Mouse (Mus musculus) hindbrain, embryonic 12.5 days (tissue): ENCODE results near the gene Pgm5. TPM values are rescaled to one million over a fixed set of nuclear protein-coding genes. Genes with fewer than 3 reads are reported as not detected.

Source experiments
- ATAC-seq: fragments of 200-750 bp; cut with Nextera tagmentation; 2 replicates; pipeline ENCODE4 v1.8.0; 2017; ENCODE audit warnings: moderate TSS enrichment; ENCODE audit not compliant: low FRiP score
- H3K27ac ChIP-seq: fragments of 300-500 bp; sonication (generic); 2 replicates; pipeline ENCODE4 v1.5.1; 2016; ENCODE audit warnings: mild to moderate bottlenecking
- H3K27me3 ChIP-seq: fragments of 300-500 bp; sonication (generic); 2 replicates; pipeline ENCODE4 v1.6.1; 2016; ENCODE audit warnings: mild to moderate bottlenecking
- H3K36me3 ChIP-seq: fragments of 300-500 bp; sonication (generic); 2 replicates; pipeline ENCODE4 v1.6.1; 2016; ENCODE audit warnings: mild to moderate bottlenecking
- H3K4me1 ChIP-seq: fragments of 300-500 bp; sonication (generic); 2 replicates; pipeline ENCODE4 v1.6.1; 2016
- H3K4me2 ChIP-seq: fragments of 300-500 bp; sonication (generic); replicated peaks from 2 replicates; pipeline ENCODE4 v1.6.1; 2016; ENCODE audit warnings: mild to moderate bottlenecking
- H3K4me3 ChIP-seq: fragments of 300-500 bp; sonication (generic); 2 replicates; pipeline ENCODE4 v1.5.1; 2016; ENCODE audit warnings: mild to moderate bottlenecking
- H3K9ac ChIP-seq: fragments of 300-500 bp; sonication (generic); 2 replicates; pipeline ENCODE4 v1.6.1; 2016; ENCODE audit warnings: mild to moderate bottlenecking, moderate library complexity
- H3K9me3 ChIP-seq: fragments of 300-500 bp; sonication (generic); replicated peaks from 2 replicates; pipeline ENCODE4 v1.6.1; 2016; ENCODE audit warnings: mild to moderate bottlenecking
- WGBS: fragments of 180-500 bp; shearing (Covaris S2); methylation state at CpG from one replicate; pipeline ENCODE4 v1.1.7; 2016; 5-methylcytosine and 5-hydroxymethylcytosine counted together
- polyA plus RNA-seq: library from polyadenylated mRNA; unstranded; fragments of >200 nt; fragmentation: Nextera tagmentation; extraction: Ambion mirVana; gene quantifications from 2 replicates; pipeline ENCODE4 v1.2.1, GENCODE M21; 2016

Pgm5 gene
- polyA plus RNA-seq, 1 experiment from 2014 or later = 1.6 TPM

- H3K27me3 ChIP-seq = no peaks in the 10 kb centered on the region
- WGBS = 96% methylated on average over 2 of the region's 2 CpGs
- no peaks in the 10 kb centered on the region for H3K4me1 ChIP-seq
- H3K9ac ChIP-seq = no peak overlapping the region
- ATAC-seq = no peak
- no peak overlapping the region for H3K4me3 ChIP-seq
- H3K4me2 ChIP-seq = no peak overlapping the region
- H3K36me3 ChIP-seq = no peaks in the 10 kb centered on the region
- no peaks in the 10 kb centered on the region for H3K9me3 ChIP-seq
- no peak overlapping the region for H3K27ac ChIP-seq
Measured at GRCm38 (mm10) chr19:24662346-24662745, 199.3 kb downstream of the Pgm5 start.

DNA sequence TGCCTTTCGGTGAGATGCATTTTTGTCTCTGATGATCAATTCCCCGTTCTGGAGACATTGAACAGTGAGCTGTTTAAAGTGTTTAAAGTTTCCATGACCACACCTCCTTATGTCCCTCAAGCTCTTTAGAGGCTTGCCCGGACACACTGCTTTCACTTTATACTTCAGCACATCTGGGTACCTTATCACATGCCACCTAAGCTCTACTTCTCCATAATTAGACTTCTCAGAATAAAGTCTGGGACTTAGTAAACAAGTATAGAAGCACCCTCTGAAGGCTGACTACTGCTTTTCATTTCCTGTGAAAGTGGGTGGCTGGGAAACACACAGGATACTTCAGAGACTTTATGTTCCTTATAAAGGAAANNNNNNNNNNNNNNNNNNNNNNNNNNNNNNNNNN lies 204.7 kb downstream of the Pgm5 start:
- no peaks in the 10 kb centered on the region for H3K27me3 ChIP-seq
- no peak overlapping the region for H3K9ac ChIP-seq
- no peak overlapping the region for H3K4me3 ChIP-seq
- no peak for ATAC-seq
- no peaks in the 10 kb centered on the region for H3K4me1 ChIP-seq
- WGBS = 83% methylated on average over 3 of the region's 3 CpGs
- no peak overlapping the region for H3K4me2 ChIP-seq
- no peak overlapping the region for H3K27ac ChIP-seq
- H3K9me3 ChIP-seq = no peaks in the 10 kb centered on the region
- no peaks in the 10 kb centered on the region for H3K36me3 ChIP-seq

DNA sequence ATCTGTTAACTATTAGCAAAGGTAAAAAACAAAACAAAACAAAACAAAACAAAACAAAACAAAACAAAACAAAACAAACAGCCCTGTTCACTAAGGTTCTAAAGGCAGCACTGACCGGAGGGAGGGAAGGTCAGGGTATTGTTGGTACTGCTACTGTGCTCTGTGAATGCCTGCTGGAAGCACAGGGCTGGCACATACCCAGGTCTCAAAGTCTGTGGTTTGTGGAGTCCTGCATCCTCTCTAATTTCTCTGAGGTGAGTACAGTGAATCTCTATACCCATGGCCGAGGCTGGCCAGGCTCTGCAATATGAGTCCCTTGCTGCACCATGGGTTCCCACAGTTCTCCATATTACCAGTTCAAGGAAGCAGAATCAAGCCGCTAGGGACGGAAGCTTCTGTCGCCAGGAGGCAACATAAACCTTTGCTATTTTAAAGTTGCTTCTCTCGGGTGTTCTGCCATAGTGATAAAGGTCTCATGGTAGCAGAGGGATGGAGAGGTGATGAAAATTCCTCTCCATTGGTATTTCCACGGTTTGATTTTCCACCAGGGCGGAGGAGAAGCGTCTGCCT lies 208.3 kb downstream of the Pgm5 start:
- Histone ChIP-seq H3K36me3 (no peaks in the 10 kb centered on the region), H3K4me3 (no peak overlapping the region), H3K4me2 (no peak overlapping the region), H3K27me3 (no peaks in the 10 kb centered on the region), H3K27ac (no peak overlapping the region), H3K4me1 (0 out of 2 replicates have a peak, but pooled peaks cover 3% of the 10 kb centered on the region), H3K9me3 (no peaks in the 10 kb centered on the region), H3K9ac (no peak overlapping the region)
- WGBS = 74% methylated on average over 9 of the region's 9 CpGs
- no peak for ATAC-seq

DNA sequence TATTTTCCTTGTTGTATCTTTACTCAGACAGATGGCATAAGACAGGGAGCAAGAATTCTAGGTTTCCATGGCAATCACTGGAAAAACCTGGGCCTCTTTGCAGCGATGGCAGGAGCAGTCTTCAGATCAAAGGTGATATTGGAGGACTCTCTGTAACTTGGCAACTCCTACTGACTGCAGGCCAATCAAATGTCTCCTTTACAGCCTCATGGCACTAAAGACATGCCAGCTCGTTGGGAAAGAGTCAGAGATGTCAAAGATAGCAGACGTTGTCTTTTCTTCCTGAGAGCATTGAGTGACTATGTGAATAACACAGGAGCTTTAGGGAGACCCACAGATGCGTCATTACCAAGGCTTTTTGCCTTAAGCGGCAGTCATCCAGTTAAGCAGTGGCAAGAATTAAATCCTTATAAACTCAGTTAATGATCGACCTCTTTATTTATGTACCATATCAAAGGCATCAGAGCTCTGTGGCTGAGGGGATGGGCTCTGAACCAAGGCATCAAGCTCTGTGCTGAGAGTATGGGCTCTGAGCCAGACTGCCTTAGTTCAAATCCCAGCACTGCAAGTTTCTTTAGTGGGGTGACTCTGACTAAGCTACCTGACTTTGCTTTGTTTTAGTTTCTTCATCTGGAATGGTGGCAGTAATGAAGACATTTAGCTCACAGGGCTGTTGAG lies 209.2 kb downstream of the Pgm5 start:
- Histone ChIP-seq H3K9me3 (no peaks in the 10 kb centered on the region), H3K4me3 (no peak overlapping the region), H3K9ac (no peak overlapping the region), H3K4me1 (0 out of 2 replicates have a peak, but pooled peaks cover 3% of the 10 kb centered on the region), H3K27me3 (no peaks in the 10 kb centered on the region), H3K36me3 (no peaks in the 10 kb centered on the region), H3K27ac (no peak overlapping the region), H3K4me2 (no peak overlapping the region)
- no peak for ATAC-seq
- WGBS = 56% methylated on average over 6 of the region's 6 CpGs

- H3K4me2 ChIP-seq = no peak overlapping the region
- H3K9ac ChIP-seq = no peak overlapping the region
- H3K4me3 ChIP-seq = no peak overlapping the region
- no peak overlapping the region for H3K27ac ChIP-seq
- H3K36me3 ChIP-seq = no peaks in the 10 kb centered on the region
- ATAC-seq = no peak
- H3K27me3 ChIP-seq = no peaks in the 10 kb centered on the region
- 0 out of 2 replicates have a peak, but pooled peaks cover 3% of the 10 kb centered on the region for H3K4me1 ChIP-seq
- H3K9me3 ChIP-seq = no peaks in the 10 kb centered on the region
- WGBS = 53% methylated on average over 2 of the region's 2 CpGs
Measured at GRCm38 (mm10) chr19:24651595-24651994, 210.1 kb downstream of the Pgm5 start.

- no peak overlapping the region for H3K4me2 ChIP-seq
- 0 out of 2 replicates have a peak, but pooled peaks cover 3% of the 10 kb centered on the region for H3K4me1 ChIP-seq
- no peak overlapping the region for H3K27ac ChIP-seq
- 71% methylated on average over 8 of the region's 8 CpGs for WGBS
- no peak overlapping the region for H3K9ac ChIP-seq
- no peaks in the 10 kb centered on the region for H3K36me3 ChIP-seq
- no peaks in the 10 kb centered on the region for H3K27me3 ChIP-seq
- no peaks in the 10 kb centered on the region for H3K9me3 ChIP-seq
- no peak overlapping the region for H3K4me3 ChIP-seq
- no peak for ATAC-seq
Measured at GRCm38 (mm10) chr19:24650428-24650827, 211.2 kb downstream of the Pgm5 start.

DNA sequence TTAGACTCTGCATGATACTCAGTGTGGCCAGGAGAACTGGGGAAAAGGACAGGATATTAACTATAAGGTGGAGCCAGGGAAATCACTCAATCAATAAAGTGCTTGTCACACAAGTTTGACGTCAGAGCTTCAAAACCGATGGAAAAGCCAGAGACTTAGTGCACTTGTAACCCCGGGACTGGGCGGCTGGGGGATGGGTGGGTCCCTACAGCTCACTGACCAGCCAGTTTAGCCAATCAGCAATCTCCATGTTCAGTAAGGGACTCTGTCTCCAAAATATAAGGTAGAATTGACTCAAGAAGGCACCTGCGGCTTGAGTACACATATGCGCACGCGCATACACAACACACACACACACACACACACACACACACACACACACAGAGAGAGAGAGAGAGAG lies 213.6 kb downstream of the Pgm5 start:
- no peak overlapping the region for H3K9ac ChIP-seq
- no peak overlapping the region for H3K27ac ChIP-seq
- H3K36me3 ChIP-seq = no peaks in the 10 kb centered on the region
- WGBS = 81% methylated on average over 8 of the region's 8 CpGs
- no peak overlapping the region for H3K4me2 ChIP-seq
- H3K9me3 ChIP-seq = no peaks in the 10 kb centered on the region
- H3K27me3 ChIP-seq = no peaks in the 10 kb centered on the region
- no peak for ATAC-seq
- H3K4me1 ChIP-seq = 0 out of 2 replicates have a peak, but pooled peaks cover 3% of the 10 kb centered on the region
- H3K4me3 ChIP-seq = no peak overlapping the region

DNA sequence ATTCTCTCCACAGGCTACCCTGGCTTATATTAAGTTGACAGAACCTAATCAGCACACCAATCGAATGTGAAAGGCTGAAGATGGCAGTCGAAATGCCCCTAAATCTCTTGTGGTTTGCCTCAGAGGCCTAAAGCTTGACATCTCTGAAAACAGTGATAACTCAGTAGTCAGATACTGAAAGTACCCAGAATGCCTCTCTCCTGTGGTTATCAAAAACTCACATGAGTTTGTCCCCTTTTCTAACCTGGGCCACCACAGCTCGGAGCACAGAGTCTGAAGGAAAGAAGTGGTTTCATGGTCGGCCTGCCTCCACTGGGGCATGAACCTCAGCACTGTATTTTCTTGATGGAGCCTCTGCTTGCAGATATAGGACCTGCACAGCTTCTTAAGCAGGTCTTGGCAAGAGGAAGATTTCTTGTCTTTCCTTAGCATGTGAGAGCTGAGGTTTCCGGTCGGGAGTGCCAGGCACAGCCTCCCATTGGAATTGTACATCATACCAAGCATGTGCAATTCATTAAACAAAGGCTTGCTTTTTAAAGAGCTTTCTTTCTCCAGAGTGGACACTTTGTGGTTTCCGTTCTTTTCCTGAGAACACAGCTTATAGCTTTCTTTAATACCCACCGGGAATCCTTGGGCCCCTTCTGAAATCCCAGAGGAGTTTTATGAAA lies 215.4 kb downstream of the Pgm5 start:
- no peak overlapping the region for H3K4me3 ChIP-seq
- H3K27ac ChIP-seq = no peak overlapping the region
- ATAC-seq = no peak
- H3K9ac ChIP-seq = no peak overlapping the region
- 78% methylated on average over 8 of the region's 8 CpGs for WGBS
- no peaks in the 10 kb centered on the region for H3K27me3 ChIP-seq
- H3K9me3 ChIP-seq = no peaks in the 10 kb centered on the region
- no peak overlapping the region for H3K4me2 ChIP-seq
- H3K4me1 ChIP-seq = no peaks in the 10 kb centered on the region
- H3K36me3 ChIP-seq = no peaks in the 10 kb centered on the region

DNA sequence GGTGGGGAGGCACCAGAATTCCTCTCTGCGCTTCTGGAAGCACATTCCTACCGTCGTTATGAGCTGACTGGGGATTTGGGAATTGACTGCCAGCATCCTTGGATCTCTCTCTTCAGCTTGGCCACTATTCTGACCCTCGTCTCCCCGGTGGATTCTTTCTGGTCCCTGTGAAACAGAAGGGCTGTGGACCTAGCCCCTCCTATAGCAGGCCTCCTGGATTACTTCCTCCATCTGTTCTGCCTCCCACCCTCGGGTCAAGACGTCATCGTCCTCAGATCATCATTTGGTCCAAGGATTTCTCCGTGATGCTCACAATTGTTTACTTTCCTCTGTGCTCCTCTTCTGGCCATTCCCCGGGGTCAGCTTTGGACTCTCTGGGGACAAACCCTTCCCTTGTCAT lies 216.7 kb downstream of the Pgm5 start:
- H3K4me1 ChIP-seq = no peaks in the 10 kb centered on the region
- ATAC-seq = no peak
- H3K36me3 ChIP-seq = no peaks in the 10 kb centered on the region
- no peak overlapping the region for H3K9ac ChIP-seq
- H3K27me3 ChIP-seq = no peaks in the 10 kb centered on the region
- no peak overlapping the region for H3K27ac ChIP-seq
- no peaks in the 10 kb centered on the region for H3K9me3 ChIP-seq
- H3K4me3 ChIP-seq = no peak overlapping the region
- H3K4me2 ChIP-seq = no peak overlapping the region
- 79% methylated on average over 10 of the region's 10 CpGs for WGBS

GRCm38 (mm10) chr19:24640982-24641381 lies 220.7 kb downstream of the Pgm5 start:
- H3K9me3 ChIP-seq = no peaks in the 10 kb centered on the region
- H3K36me3 ChIP-seq = no peaks in the 10 kb centered on the region
- ATAC-seq = no peak
- H3K4me2 ChIP-seq = no peak overlapping the region
- H3K27me3 ChIP-seq = no peaks in the 10 kb centered on the region
- 88% methylated on average over 6 of the region's 6 CpGs for WGBS
- H3K4me1 ChIP-seq = no peaks in the 10 kb centered on the region
- H3K27ac ChIP-seq = no peak overlapping the region
- no peak overlapping the region for H3K4me3 ChIP-seq
- H3K9ac ChIP-seq = no peak overlapping the region

- no peaks in the 10 kb centered on the region for H3K27me3 ChIP-seq
- no peak for ATAC-seq
- 93% methylated on average over 6 of the region's 6 CpGs for WGBS
- no peaks in the 10 kb centered on the region for H3K4me1 ChIP-seq
- no peaks in the 10 kb centered on the region for H3K9me3 ChIP-seq
- H3K36me3 ChIP-seq = no peaks in the 10 kb centered on the region
- H3K4me2 ChIP-seq = no peak overlapping the region
- H3K9ac ChIP-seq = no peak overlapping the region
- H3K27ac ChIP-seq = no peak overlapping the region
- no peak overlapping the region for H3K4me3 ChIP-seq
Measured at GRCm38 (mm10) chr19:24637988-24638387, 223.7 kb downstream of the Pgm5 start.

GRCm38 (mm10) chr19:24636616-24637015 lies 225.0 kb downstream of the Pgm5 start:
- Histone ChIP-seq H3K9me3 (no peaks in the 10 kb centered on the region), H3K4me3 (no peak overlapping the region), H3K4me2 (no peak overlapping the region), H3K27me3 (no peaks in the 10 kb centered on the region), H3K9ac (no peak overlapping the region), H3K4me1 (no peaks in the 10 kb centered on the region), H3K36me3 (no peaks in the 10 kb centered on the region), H3K27ac (no peak overlapping the region)
- ATAC-seq = no peak
- 88% methylated on average over 10 of the region's 10 CpGs for WGBS

DNA sequence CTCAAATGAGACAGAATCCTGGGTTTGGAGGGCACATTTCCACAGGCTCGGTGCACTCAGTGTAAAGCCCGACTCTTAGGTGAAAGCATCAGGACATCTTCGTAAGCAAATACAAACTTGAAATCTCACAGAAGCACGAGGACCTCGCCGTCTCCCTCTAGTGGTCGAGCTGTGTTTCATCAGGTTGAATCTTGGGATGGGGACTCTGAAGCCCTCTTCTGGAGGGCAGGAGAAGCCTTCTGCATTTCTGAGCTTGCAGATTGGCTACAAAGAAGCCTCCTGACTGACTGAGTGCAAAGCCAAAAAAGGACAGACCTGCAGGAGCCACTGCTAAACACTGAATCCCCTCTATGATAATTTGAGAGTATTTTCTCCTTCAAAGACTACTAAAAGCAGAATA lies 227.1 kb downstream of the Pgm5 start:
- no peak overlapping the region for H3K4me3 ChIP-seq
- H3K27ac ChIP-seq = no peak overlapping the region
- no peak overlapping the region for H3K4me2 ChIP-seq
- H3K36me3 ChIP-seq = no peaks in the 10 kb centered on the region
- no peaks in the 10 kb centered on the region for H3K9me3 ChIP-seq
- H3K4me1 ChIP-seq = no peaks in the 10 kb centered on the region
- H3K27me3 ChIP-seq = no peaks in the 10 kb centered on the region
- 10% methylated on average over 7 of the region's 7 CpGs for WGBS
- ATAC-seq = no peak
- H3K9ac ChIP-seq = no peak overlapping the region
